Mouse (Mus musculus): ENCODE results near the gene Cfl1.

DNA sequence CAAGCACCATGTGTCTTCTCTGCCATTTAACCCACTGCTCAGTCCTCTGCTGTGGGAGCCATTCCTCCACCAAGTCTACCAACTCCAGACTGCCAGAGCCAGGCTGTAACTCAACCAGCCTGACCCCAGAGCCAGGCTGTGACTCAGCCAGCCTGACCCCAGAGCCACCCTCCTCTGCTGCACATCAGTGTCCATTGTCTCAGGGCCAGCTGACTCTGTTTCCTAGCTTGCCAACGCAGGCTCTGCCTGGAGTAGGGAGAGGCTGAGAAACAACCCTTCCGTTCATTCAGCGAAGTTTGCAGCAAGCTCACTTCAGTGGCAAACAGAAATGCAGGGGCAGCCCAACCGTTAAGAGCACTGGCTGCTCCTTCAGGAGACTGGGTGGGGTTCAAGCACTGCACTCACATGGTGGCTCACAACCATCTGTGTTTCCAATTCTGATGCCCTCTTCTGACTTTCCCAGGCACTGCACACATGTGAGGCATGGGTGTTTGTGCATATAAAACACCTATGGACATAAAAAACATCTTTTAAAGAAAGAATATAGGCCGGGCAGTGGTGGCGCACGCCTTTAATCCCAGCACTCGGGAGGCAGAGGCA lies 26.8 kb downstream of the Cfl1 start:
- TF ChIP-seq CTCF (IDR thresholded peaks at IDR 0.05), result peak; percentile 38
- no peak for TF ChIP-seq EP300 (IDR thresholded peaks at IDR 0.05)

Measured in lung, postnatal 0 days (tissue).